Mouse (Mus musculus) MN1 (cell line): ENCODE measurements around the gene Tcf7l2.

ENCODE experiments used
- DNase-seq: peaks from one replicate; pipeline ENCODE4 v3.0.0-alpha.2; 2016; ENCODE audit warnings: low spot score

Tcf7l2 gene

GRCm38 (mm10) chr19:55913585-55913984, 172.0 kb downstream of the Tcf7l2 start:
- DNase-seq, result peak; percentile 45

GRCm38 (mm10) chr19:55914614-55915211, 173.1 kb downstream of the Tcf7l2 start:
- no peak for DNase-seq

- no peak for DNase-seq
Observed at GRCm38 (mm10) chr19:55915506-55915905, 173.9 kb downstream of the Tcf7l2 start.

GRCm38 (mm10) chr19:55916211-55916610, 174.6 kb downstream of the Tcf7l2 start:
- DNase-seq, result no peak

GRCm38 (mm10) chr19:55923789-55924426, 182.3 kb downstream of the Tcf7l2 start:
- no peak for DNase-seq

- DNase-seq, result no peak
Observed at GRCm38 (mm10) chr19:55924800-55925199, 183.2 kb downstream of the Tcf7l2 start.

- DNase-seq, result no peak
Observed at GRCm38 (mm10) chr19:55925425-55925803, 183.8 kb downstream of the Tcf7l2 start.

- no peak for DNase-seq
Observed at GRCm38 (mm10) chr19:55925804-55926521, 184.3 kb downstream of the Tcf7l2 start.

GRCm38 (mm10) chr19:55926858-55927673, 185.4 kb downstream of the Tcf7l2 start:
- no peak for DNase-seq

GRCm38 (mm10) chr19:55927674-55928061, 186.0 kb downstream of the Tcf7l2 start:
- no peak for DNase-seq

GRCm38 (mm10) chr19:55928674-55929073, 187.1 kb downstream of the Tcf7l2 start:
- DNase-seq, result no peak

GRCm38 (mm10) chr19:55931642-55932041, 190.0 kb downstream of the Tcf7l2 start:
- no peak for DNase-seq

GRCm38 (mm10) chr19:55933947-55934729, 192.5 kb downstream of the Tcf7l2 start:
- DNase-seq, result no peak

- DNase-seq, result no peak
Observed at GRCm38 (mm10) chr19:55934730-55935003, 193.0 kb downstream of the Tcf7l2 start.

- no peak for DNase-seq
Observed at GRCm38 (mm10) chr19:55937026-55937425, 195.4 kb downstream of the Tcf7l2 start.

GRCm38 (mm10) chr19:55938254-55939046, 196.8 kb downstream of the Tcf7l2 start:
- no peak for DNase-seq

- DNase-seq, result no peak
Observed at GRCm38 (mm10) chr19:55939090-55939489, 197.5 kb downstream of the Tcf7l2 start.

GRCm38 (mm10) chr19:55939719-55940118, 198.1 kb downstream of the Tcf7l2 start:
- no peak for DNase-seq

GRCm38 (mm10) chr19:55940538-55941252, 199.1 kb downstream of the Tcf7l2 start:
- DNase-seq, result no peak
